Mouse (Mus musculus): ENCODE measurements around the gene Slc6a13.

DNA sequence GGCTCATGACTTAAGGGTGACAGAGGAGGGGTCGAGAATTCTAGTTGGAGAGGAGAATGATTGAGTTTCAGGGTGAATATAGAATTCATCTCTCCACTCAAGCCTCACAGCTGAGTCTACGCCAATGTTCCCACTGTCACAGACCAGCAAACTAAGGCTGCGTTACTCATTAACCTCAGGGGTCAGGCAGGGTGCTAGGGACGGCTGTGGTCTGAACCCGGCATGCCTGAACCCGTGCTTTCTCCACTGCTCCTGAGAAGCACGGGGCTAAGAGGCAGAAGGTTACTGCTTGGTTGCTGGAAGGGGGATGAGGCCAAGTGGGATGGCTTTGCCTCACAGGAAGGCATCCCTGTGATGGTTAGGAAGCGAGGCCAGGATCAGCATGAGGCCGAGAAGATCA lies 477 bp downstream of the Slc6a13 start:
- TF ChIP-seq CTCF (IDR thresholded peaks at IDR 0.05; ENCODE audit: low read depth, low read length) (no peak), POLR2A (IDR thresholded peaks at IDR 0.05; ENCODE audit: insufficient read depth, low read length) (no peak), EP300 (IDR thresholded peaks at IDR 0.05; ENCODE audit: insufficient read depth, low read depth, low read length) (no peak)

All from ES-Bruce4 (cell line).